Mouse (Mus musculus): ENCODE results near the gene Mlf1. TPM values are rescaled to one million over a fixed set of nuclear protein-coding genes. Genes with fewer than 3 reads are reported as not detected.

The Mlf1 gene
- polyA plus RNA-seq, 2 experiments: 7.3 to 16.3 TPM

DNA sequence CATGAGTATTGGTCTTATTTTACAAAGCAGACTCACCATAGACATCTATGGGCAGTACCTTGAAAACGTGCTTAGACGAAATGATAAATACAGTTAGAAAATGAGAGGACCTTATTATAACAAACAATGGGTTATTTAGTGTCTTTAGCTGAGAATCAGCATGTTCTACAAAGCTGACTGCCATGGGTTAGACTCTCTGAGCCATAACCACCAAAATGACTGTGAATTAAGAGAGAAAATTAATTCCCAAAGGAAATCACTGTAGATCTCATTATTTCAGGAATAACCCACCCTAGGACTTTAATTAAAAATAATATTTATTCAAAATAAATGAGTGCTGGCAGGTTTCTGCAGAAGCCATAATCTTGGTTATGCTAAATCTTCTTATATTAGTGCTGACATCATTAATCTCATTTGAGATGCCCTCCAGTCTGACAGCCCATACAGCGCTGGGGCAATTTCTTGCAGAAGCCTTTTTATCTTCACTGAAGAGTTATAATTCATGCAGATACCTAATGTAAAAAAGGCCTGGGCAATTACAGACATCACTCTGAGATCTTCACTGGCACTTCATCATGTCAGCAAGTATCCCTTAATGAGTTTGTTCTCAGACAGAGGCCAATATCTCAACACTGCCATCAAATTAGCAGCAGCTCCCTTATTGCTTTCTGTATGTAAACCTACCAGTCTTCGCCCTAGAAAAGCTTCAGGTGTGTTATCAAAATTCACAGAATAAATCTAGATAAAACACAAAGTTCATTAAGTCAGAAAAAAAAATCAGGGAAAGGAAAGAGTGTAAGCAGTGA, 7.6 kb upstream of the Mlf1 start:
- ATAC-seq (ENCODE audit: low FRiP score, low read depth) (no peak), DNase-seq (ENCODE audit: low spot score) (no peak)
- H3K36me3 ChIP-seq (ENCODE audit: control insufficient read depth, insufficient read depth, low read length): no peaks in the 10 kb centered on the region
- TF ChIP-seq POLR2A (IDR thresholded peaks at IDR 0.05; ENCODE audit: borderline replicate concordance, extremely low read depth, insufficient read depth, insufficient read length): no peak
- H3K9me3 ChIP-seq (ENCODE audit: control insufficient read depth, low read length): no peaks in the 10 kb centered on the region
- no peak overlapping the region for H3K27ac ChIP-seq (replicated peaks; ENCODE audit: low read depth, low read length)
- H3K4me1 ChIP-seq (ENCODE audit: control insufficient read depth, insufficient read depth, low read length): no peaks in the 10 kb centered on the region
- 72% methylated on average over 4 of the region's 4 CpGs for WGBS
- H3K4me2 ChIP-seq (replicated peaks; ENCODE audit: low read depth, low read length, severe bottlenecking): no peak overlapping the region
- no peak overlapping the region for H3K4me3 ChIP-seq (replicated peaks; ENCODE audit: low read length)
- H3K9ac ChIP-seq (ENCODE audit: low read depth, low read length, severe bottlenecking): no peak overlapping the region
- H3K27me3 ChIP-seq (ENCODE audit: control insufficient read depth, insufficient read depth, low read length): no peaks in the 10 kb centered on the region

DNA sequence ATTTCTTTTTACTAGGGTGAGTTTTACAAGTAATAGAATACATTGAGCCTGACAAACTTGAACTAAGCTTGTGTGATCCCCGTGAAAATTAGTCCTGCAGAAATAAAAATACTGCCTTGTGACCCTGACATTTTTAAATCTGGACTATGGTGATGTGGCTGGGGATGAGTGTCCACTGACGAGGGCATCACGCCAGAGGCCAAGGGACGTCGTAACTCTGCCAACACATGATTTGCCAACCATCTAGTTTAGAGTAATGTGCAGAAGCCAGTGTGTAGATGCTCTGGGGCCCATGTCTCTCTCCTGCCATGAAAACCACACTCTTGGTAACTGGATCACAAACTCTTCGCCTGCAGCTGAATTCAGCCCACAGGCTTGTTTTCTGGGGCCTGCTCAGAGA, 6.4 kb upstream of the Mlf1 start:
- Histone ChIP-seq H3K4me3 (replicated peaks; ENCODE audit: low read length) (no peak overlapping the region), H3K4me2 (replicated peaks; ENCODE audit: low read depth, low read length, severe bottlenecking) (no peak overlapping the region), H3K27ac (replicated peaks; ENCODE audit: low read depth, low read length) (no peak overlapping the region), H3K9ac (ENCODE audit: low read depth, low read length, severe bottlenecking) (no peak overlapping the region), H3K36me3 (ENCODE audit: control insufficient read depth, insufficient read depth, low read length) (no peaks in the 10 kb centered on the region), H3K27me3 (ENCODE audit: control insufficient read depth, insufficient read depth, low read length) (no peaks in the 10 kb centered on the region; the same call in 1 of the 2 replicates), H3K9me3 (ENCODE audit: control insufficient read depth, low read length) (no peaks in the 10 kb centered on the region), H3K4me1 (ENCODE audit: control insufficient read depth, insufficient read depth, low read length) (no peaks in the 10 kb centered on the region)
- WGBS: 52% methylated on average over 6 of the region's 6 CpGs
- TF ChIP-seq POLR2A (IDR thresholded peaks at IDR 0.05; ENCODE audit: borderline replicate concordance, extremely low read depth, insufficient read depth, insufficient read length): no peak
- ATAC-seq (ENCODE audit: low FRiP score, low read depth): no peak
- no peak for DNase-seq (ENCODE audit: low spot score)

GRCm38 (mm10) chr3:67369407-67370079, 4.4 kb upstream of the Mlf1 start:
- H3K36me3 ChIP-seq (ENCODE audit: control insufficient read depth, insufficient read depth, low read length): no peaks in the 10 kb centered on the region
- TF ChIP-seq POLR2A (IDR thresholded peaks at IDR 0.05; ENCODE audit: borderline replicate concordance, extremely low read depth, insufficient read depth, insufficient read length): no peak
- WGBS: 79% methylated on average over 5 of the region's 5 CpGs
- H3K4me1 ChIP-seq (ENCODE audit: control insufficient read depth, insufficient read depth, low read length): no peaks in the 10 kb centered on the region
- H3K4me3 ChIP-seq (replicated peaks; ENCODE audit: low read length): no peak overlapping the region
- no peak overlapping the region for H3K27ac ChIP-seq (replicated peaks; ENCODE audit: low read depth, low read length)
- ATAC-seq (ENCODE audit: low FRiP score, low read depth) (no peak), DNase-seq (ENCODE audit: low spot score) (no peak)
- H3K9me3 ChIP-seq (ENCODE audit: control insufficient read depth, low read length): no peaks in the 10 kb centered on the region
- no peak overlapping the region for H3K4me2 ChIP-seq (replicated peaks; ENCODE audit: low read depth, low read length, severe bottlenecking)
- peaks cover 5% of the 10 kb centered on the region for H3K27me3 ChIP-seq (ENCODE audit: control insufficient read depth, insufficient read depth, low read length)
- no peak overlapping the region for H3K9ac ChIP-seq (ENCODE audit: low read depth, low read length, severe bottlenecking)

DNA sequence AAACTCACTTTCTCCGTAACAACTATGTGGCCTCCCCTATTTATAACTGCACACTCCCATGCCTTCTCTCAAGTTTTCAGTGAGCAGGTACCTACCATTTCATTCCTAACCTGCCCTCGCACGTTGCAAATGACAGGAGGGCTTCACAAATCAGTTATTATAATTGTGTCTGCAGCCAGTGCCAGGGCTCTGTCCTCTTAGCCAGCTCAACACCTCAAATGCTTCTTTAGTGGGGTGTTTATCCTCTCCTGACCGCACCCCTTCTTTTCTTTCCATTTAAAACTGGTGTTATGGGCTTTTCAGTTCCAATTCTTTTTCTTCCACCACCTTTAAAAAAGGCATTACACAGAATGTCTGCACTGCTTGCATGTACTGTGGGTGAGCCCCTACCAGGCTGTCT, 1.7 kb upstream of the Mlf1 start:
- Histone ChIP-seq H3K4me1 (ENCODE audit: control insufficient read depth, insufficient read depth, low read length) (no peaks in the 10 kb centered on the region), H3K9me3 (ENCODE audit: control insufficient read depth, low read length) (no peaks in the 10 kb centered on the region), H3K9ac (ENCODE audit: low read depth, low read length, severe bottlenecking) (no peak overlapping the region), H3K27ac (replicated peaks; ENCODE audit: low read depth, low read length) (no peak overlapping the region), H3K4me2 (replicated peaks; ENCODE audit: low read depth, low read length, severe bottlenecking) (no peak overlapping the region), H3K36me3 (ENCODE audit: control insufficient read depth, insufficient read depth, low read length) (no peaks in the 10 kb centered on the region), H3K27me3 (ENCODE audit: control insufficient read depth, insufficient read depth, low read length) (peaks cover 8% of the 10 kb centered on the region), H3K4me3 (replicated peaks; ENCODE audit: low read length) (no peak overlapping the region)
- DNase-seq (ENCODE audit: low spot score): no peak
- no peak for TF ChIP-seq POLR2A (IDR thresholded peaks at IDR 0.05; ENCODE audit: borderline replicate concordance, extremely low read depth, insufficient read depth, insufficient read length)
- WGBS: 68% methylated on average over 4 of the region's 4 CpGs
- ATAC-seq (ENCODE audit: low FRiP score, low read depth): no peak

- WGBS: 57% methylated on average over 5 of the region's 5 CpGs
- no peak for DNase-seq (ENCODE audit: low spot score)
Measured at GRCm38 (mm10) chr3:67372781-67373180, 1.1 kb upstream of the Mlf1 start.

More at GRCm38 (mm10) chr3:67372781-67373180, 1.1 kb upstream of the Mlf1 start:
- Histone ChIP-seq H3K4me1 (ENCODE audit: control insufficient read depth, insufficient read depth, low read length) (no peaks in the 10 kb centered on the region), H3K9ac (ENCODE audit: low read depth, low read length, severe bottlenecking) (no peak overlapping the region), H3K4me2 (replicated peaks; ENCODE audit: low read depth, low read length, severe bottlenecking) (no peak overlapping the region), H3K27me3 (ENCODE audit: control insufficient read depth, insufficient read depth, low read length) (peaks cover 8% of the 10 kb centered on the region), H3K9me3 (ENCODE audit: control insufficient read depth, low read length) (no peaks in the 10 kb centered on the region), H3K27ac (replicated peaks; ENCODE audit: low read depth, low read length) (no peak overlapping the region), H3K4me3 (replicated peaks; ENCODE audit: low read length) (no peak overlapping the region), H3K36me3 (ENCODE audit: control insufficient read depth, insufficient read depth, low read length) (no peaks in the 10 kb centered on the region)
- no peak for TF ChIP-seq POLR2A (IDR thresholded peaks at IDR 0.05; ENCODE audit: borderline replicate concordance, extremely low read depth, insufficient read depth, insufficient read length)
- ATAC-seq (ENCODE audit: low FRiP score, low read depth): no peak
